Mouse (Mus musculus) hematopoietic stem cell, adult 5-6 weeks (primary cell): ENCODE data around the gene Zmat3. TPM values are rescaled to one million over a fixed set of nuclear protein-coding genes. Genes with fewer than 3 reads are reported as not detected.

ENCODE experiments used
- ATAC-seq, 2 experiments: fragments of 125-278 bp in 1 of 2; replicated peaks in 1 of 2; 2 replicates each; pipeline ENCODE4 v1.8.0; 2016 to 2017; ENCODE audit warnings: inconsistent platforms in 2 of 2, mild to moderate bottlenecking in 2 of 2, moderate number of reproducible peaks in 2 of 2, low read depth in 1 of 2, moderate TSS enrichment in 1 of 2; ENCODE audit not compliant: low FRiP score in 2 of 2, poor library complexity in 2 of 2, severe bottlenecking in 2 of 2, insufficient read depth in 1 of 2, low TSS enrichment in 1 of 2
- total RNA-seq: library from RNA; stranded (forward); fragments of 172-1452, 232-1000 nt; gene quantifications from 2 replicates; pipeline ENCODE4 v1.2.3, GENCODE M21; 2017

Zmat3 gene
- total RNA-seq, 1 experiment from 2014 or later, result 1.1 TPM

- ATAC-seq, result no peak
Measured at GRCm38 (mm10) chr3:32392841-32393240, 27.0 kb upstream of the Zmat3 start.

- no peak for ATAC-seq
Measured at GRCm38 (mm10) chr3:32381556-32381955, 15.7 kb upstream of the Zmat3 start.

DNA sequence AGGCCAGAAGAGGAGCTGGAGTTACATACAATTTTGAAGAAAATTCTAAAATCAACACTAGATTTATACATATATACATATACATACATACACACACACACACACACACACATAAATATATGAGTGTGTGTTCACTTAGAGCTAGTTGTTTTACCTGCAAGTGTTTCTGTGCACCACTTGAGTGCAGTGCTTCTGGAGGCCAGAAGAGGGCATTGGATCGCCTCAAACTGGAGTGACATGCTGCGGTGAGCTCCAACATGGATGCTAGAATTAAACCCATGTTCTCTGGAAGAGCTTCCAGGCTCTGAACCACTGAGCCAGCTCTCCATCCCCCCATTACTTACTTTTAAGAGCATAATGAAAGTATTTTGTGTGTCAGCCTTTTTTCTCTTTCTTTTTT is 14.1 kb upstream of the Zmat3 start:
- ATAC-seq, result peak; percentile 49 to 56; a peak in 2 of 4 replicates

DNA sequence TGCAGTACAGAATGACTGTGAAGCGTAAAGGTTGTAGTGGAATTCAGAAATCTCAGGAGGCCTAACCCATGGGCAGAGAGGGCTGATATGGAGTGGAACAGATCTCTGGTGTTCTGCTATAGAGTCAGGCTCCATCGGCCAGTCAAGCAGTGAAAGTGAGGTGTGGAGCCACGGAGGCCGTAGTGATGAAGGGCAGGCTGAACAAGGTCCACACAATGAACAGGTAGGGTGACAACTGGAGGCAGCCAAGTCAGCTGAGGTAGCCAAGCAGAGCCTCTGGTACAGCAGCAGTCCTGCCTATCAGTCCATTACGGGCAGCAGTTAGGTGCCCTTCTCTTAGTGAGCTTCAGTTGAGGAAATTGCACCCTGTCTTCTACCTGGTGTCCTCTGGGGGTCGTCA is 7.4 kb upstream of the Zmat3 start:
- ATAC-seq, result no peak

DNA sequence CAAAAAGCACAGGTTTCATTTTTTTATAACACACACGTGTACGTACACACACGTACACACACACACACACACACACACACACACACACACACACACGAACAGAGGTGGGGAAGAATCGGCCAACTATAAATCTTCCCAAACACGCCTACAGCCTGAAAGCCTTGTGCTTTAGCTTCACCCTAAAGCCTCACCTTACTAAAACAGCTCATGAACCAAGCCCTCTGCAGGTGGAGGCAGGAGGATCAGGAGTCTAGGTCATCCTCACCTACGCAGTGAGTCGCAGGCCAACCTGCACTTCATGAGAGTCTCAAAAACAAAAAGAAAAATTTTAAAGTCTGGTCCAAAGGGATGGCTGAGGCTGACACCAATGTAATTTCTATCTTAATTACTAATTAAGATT is 6.7 kb upstream of the Zmat3 start:
- no peak for ATAC-seq

DNA sequence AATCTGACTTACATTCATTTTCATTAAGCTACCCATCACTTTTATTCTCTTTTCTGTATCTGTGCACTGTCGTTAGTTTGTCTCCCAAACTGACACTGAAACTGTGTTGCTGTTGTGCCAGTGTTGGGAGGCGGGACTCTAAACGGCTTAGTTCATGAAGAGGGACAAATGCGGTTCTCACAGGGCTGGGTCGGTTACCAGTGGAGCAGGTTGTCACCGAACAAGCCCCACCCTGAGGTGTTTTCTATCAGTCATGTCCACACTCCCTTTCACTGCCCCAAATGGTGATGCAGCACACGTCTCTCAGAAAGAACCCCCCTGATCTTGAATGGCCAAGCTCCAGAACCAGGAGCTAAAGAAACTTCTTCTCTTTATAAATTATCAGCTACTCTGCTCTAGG is 6.1 kb upstream of the Zmat3 start:
- no peak for ATAC-seq

DNA sequence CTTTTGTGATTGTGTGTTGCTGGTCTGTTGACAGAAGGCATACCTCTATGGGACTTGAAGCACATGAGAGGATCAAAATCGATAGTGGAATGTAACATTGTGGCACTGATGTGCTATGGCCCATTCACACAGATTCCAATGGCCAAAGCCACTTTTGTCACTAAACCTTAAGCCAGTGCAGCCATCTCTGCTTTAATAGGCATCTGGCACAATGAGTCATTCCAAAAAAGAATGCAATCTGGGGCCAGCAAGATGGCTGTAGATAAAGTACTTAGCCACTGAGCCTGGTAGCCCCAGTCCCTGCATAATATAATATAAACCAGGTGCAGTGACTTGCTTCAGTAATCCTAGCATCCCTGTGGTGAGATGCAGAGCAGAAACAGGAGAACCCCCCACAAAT is 1.7 kb upstream of the Zmat3 start:
- ATAC-seq, result no peak

DNA sequence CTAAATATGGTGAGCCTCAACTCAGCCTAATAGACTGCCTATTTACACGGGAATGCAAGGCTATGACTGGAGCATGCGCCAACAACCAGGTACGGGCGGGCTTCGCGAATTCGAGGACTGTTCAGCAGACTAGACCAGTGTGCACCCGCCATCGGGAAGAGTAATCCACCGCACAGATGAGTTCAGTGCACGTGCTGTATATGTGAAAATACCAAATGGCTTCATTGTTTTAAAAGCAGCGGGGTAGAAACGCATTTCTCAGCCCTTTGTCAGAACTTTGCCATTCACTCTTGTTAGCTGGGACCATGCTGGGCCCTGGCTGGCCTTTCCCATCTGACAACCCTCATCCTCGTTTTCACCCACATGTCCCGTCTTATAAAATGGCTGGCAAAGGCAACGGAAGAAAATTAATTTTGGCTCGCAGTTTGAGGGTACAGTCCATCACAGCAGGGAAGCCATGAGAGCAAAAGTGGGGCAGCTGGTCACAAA is 476 bp upstream of the Zmat3 start:
- ATAC-seq, result 0 out of 4 replicates have a peak, but pooled peaks of 1 of the 2 experiments have one; percentile 1

GRCm38 (mm10) chr3:32364841-32365545 is 821 bp downstream of the Zmat3 start:
- ATAC-seq, result peak; percentile 28 to 37

- ATAC-seq, result no peak
Measured at GRCm38 (mm10) chr3:32364195-32364594, 1.6 kb downstream of the Zmat3 start.

DNA sequence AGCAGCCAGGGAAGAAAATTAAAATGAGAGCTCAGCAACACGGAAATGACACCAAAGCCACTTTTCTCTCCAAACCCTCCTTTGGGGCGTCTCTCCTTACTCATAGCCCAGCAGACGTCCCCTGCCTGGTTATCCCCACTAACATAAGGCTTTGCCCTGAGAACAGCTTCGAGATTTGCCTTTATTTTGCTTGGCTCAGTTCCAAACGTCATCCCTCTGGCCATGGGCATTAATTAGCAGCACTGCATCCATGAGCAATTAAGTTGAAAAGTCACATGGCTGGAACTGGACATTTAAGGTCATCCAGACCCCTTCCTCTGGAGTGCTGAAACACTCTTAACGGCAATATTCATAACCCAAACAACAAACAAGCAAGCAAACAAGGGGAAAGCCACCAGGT is 4.6 kb downstream of the Zmat3 start:
- no peak for ATAC-seq

GRCm38 (mm10) chr3:32347881-32348280 is 17.9 kb downstream of the Zmat3 start:
- no peak for ATAC-seq

- no peak for ATAC-seq
Measured at GRCm38 (mm10) chr3:32345249-32345648, 20.6 kb downstream of the Zmat3 start.

GRCm38 (mm10) chr3:32344825-32345224 is 21.0 kb downstream of the Zmat3 start:
- ATAC-seq, result no peak

DNA sequence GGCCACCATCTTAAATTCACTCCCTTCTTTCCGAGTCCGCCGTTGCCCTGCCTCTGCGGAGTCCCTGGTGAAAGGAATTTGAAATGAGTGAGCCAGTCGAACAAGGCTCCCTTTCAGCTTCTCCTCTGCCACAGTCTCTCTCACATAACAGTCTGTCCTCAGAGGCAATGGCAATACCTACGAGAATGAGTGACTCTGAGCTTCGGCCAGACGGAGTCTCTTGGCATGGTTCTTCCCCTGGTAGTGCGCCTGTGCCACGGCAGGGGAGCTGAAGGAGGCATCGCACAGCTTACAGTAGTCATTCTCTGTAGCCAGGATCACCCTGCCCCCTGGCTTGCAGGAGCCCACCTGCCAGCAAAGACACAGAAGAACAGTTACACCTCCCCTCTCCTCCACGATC is 22.4 kb downstream of the Zmat3 start:
- no peak for ATAC-seq

DNA sequence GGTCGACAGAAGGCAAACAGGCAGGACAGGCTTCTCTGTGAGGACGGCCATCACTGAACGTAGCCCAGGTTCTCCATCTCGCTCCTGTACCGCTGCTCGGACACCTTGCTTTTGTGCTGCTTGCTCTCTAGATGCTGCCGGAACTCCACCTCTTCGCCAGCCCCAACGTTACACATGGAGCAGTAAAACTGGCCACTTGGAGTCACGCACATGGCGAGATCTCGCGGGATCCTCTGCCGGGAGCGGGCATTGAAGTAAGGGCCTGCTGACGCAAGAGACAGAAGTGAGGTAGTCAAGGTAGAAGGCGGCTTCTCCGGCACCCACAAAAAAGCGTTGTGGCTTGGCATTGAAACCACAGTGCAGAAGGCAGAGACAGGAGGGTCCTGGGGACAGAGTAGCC is 24.4 kb downstream of the Zmat3 start:
- ATAC-seq, result no peak

- no peak for ATAC-seq
Measured at GRCm38 (mm10) chr3:32338231-32338630, 27.6 kb downstream of the Zmat3 start.

GRCm38 (mm10) chr3:32337770-32338169 is 28.0 kb downstream of the Zmat3 start:
- ATAC-seq, result no peak

DNA sequence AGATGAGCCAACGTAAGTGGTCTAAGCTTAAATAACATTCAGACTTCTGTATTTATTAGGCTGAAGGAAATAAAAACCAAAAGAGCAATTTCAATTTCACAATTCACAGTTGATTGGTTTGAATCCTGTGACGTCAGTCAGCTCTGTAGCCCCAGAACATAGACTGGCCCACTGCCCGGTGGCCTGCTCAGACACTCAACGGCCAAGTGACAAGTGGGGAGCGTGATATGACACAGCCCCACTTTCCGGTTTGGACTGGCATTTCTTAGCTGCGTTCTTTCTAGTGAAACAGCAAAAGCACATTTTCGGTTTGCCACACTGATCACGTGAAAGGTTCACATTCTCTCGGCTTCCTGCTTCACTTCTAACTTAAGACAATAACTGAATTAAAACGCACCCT is 30.9 kb downstream of the Zmat3 start:
- no peak for ATAC-seq
